Mouse (Mus musculus) C2C12 (cell line): Measurements from ENCODE around the gene Gsk3b. TPM values are rescaled to one million over a fixed set of nuclear protein-coding genes. Genes with fewer than 3 reads are reported as not detected.

Experiments
- H3K27me3 ChIP-seq: one replicate; pipeline ENCODE4 v1.6.1; 2011; ENCODE audit not compliant: control insufficient read depth, insufficient read depth, insufficient read length
- H3K36me3 ChIP-seq: one replicate; pipeline ENCODE4 v1.6.1; 2011; ENCODE audit not compliant: control insufficient read depth, insufficient read depth
- H3K4me3 ChIP-seq: one replicate; pipeline ENCODE4 v1.5.1; 2011; ENCODE audit warnings: mild to moderate bottlenecking, control low read depth; ENCODE audit not compliant: poor library complexity, insufficient read depth, severe bottlenecking
- H3K79me2 ChIP-seq: one replicate; pipeline ENCODE4 v1.6.1; 2011; ENCODE audit not compliant: control insufficient read depth, insufficient read depth
- H3K79me3 ChIP-seq: one replicate; pipeline ENCODE4 v1.6.1; 2011; ENCODE audit warnings: low read depth, control low read depth
- H3ac ChIP-seq: one replicate; pipeline ENCODE3; 2011; ENCODE audit warnings: low read depth; ENCODE audit not compliant: control insufficient read depth, insufficient read length
- CEBPB ChIP-seq: IDR thresholded peaks from one replicate; pipeline ENCODE4 v1.6.1; 2011; ENCODE audit warnings: low read depth, mild to moderate bottlenecking, control low read depth, moderate library complexity
- CTCF ChIP-seq: IDR thresholded peaks from one replicate; pipeline ENCODE4 v1.5.1; 2011; ENCODE audit not compliant: control insufficient read depth, insufficient read depth, insufficient read length
- FOSL1 ChIP-seq: IDR thresholded peaks from one replicate; pipeline ENCODE4 v1.8.0; 2011; ENCODE audit warnings: mild to moderate bottlenecking, low read length; ENCODE audit not compliant: poor library complexity, insufficient read depth, severe bottlenecking
- MAX ChIP-seq: IDR thresholded peaks from one replicate; pipeline ENCODE4 v1.6.1; 2011; ENCODE audit warnings: mild to moderate bottlenecking, control low read depth
- MYOD1 ChIP-seq: IDR thresholded peaks from one replicate; pipeline ENCODE4 v1.6.1; 2011; ENCODE audit warnings: low read depth; ENCODE audit not compliant: control insufficient read depth, insufficient read length
- MYOG ChIP-seq: IDR thresholded peaks from one replicate; pipeline ENCODE4 v1.6.1; 2011; ENCODE audit not compliant: control insufficient read depth, insufficient read length; ENCODE audit errors: extremely low read depth
- USF1 ChIP-seq: IDR thresholded peaks from one replicate; pipeline ENCODE4 v1.6.1; 2011; ENCODE audit warnings: low read depth, mild to moderate bottlenecking, control low read depth, moderate library complexity
- polyA plus RNA-seq: library from polyadenylated mRNA; unstranded; fragments of >200 nt; fragmentation: generic; extraction: Trizol; gene quantifications from one replicate; pipeline ENCODE4 v1.2.1, GENCODE M21; 2012; ENCODE audit warnings: missing spikeins

Gene Gsk3b
- polyA plus RNA-seq, 1 experiment, result 12.3 TPM

DNA sequence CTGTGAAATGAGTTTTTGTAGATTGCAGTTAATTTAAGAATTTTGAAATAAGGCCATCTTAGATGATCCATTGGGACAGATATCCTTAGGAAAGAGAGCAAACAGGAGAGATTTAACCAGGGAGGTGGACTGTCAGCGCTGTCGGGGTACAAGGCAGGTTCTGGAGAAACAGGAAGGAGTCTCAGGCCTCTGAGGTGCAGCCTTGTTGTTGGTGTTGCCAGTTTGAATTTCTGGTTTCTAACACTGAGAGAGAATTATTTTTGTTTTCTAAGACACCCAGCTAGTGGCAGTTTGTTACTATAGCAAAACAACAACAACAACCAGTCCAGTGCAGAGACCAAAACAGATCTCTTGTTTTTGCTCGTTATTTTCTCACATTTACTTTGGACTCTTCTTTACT, 42.2 kb downstream of the Gsk3b start:
- no peak for TF ChIP-seq MYOG
- no peak for TF ChIP-seq CEBPB

GRCm38 (mm10) chr16:38131756-38132155, 43.0 kb downstream of the Gsk3b start:
- H3K4me3 ChIP-seq, result no peak overlapping the region
- H3K27me3 ChIP-seq, result no peaks in the 10 kb centered on the region
- peaks cover 100% of the 10 kb centered on the region for H3K79me2 ChIP-seq
- no peak overlapping the region for H3ac ChIP-seq
- no peak for TF ChIP-seq MYOD1
- TF ChIP-seq MYOG, result no peak
- TF ChIP-seq MAX, result no peak
- no peak for TF ChIP-seq CEBPB
- TF ChIP-seq FOSL1, result no peak
- TF ChIP-seq USF1, result no peak
- no peak for TF ChIP-seq CTCF
- peaks cover 90% of the 10 kb centered on the region for H3K79me3 ChIP-seq
- H3K36me3 ChIP-seq, result peaks cover 6% of the 10 kb centered on the region

More for the DNA sequence above, 42.2 kb downstream of the Gsk3b start:
- no peak overlapping the region for H3ac ChIP-seq
- peaks cover 89% of the 10 kb centered on the region for H3K79me3 ChIP-seq
- H3K27me3 ChIP-seq, result no peaks in the 10 kb centered on the region
- H3K79me2 ChIP-seq, result peaks cover 100% of the 10 kb centered on the region
- H3K36me3 ChIP-seq, result peaks cover 6% of the 10 kb centered on the region
- H3K4me3 ChIP-seq, result no peak overlapping the region

- Histone ChIP-seq H3K36me3 (peaks cover 3% of the 10 kb centered on the region), H3ac (no peak overlapping the region), H3K79me3 (peaks cover 90% of the 10 kb centered on the region), H3K27me3 (no peaks in the 10 kb centered on the region), H3K79me2 (peaks cover 100% of the 10 kb centered on the region), H3K4me3 (no peak overlapping the region)
- no peak for TF ChIP-seq MYOG
- TF ChIP-seq MYOD1, result no peak
- no peak for TF ChIP-seq USF1
- TF ChIP-seq CEBPB, result no peak
- no peak for TF ChIP-seq CTCF
- TF ChIP-seq FOSL1, result no peak
- TF ChIP-seq MAX, result no peak
Measured at GRCm38 (mm10) chr16:38132210-38132609, 43.4 kb downstream of the Gsk3b start.

- peaks cover 87% of the 10 kb centered on the region for H3K79me3 ChIP-seq
- no peaks in the 10 kb centered on the region for H3K27me3 ChIP-seq
- no peaks in the 10 kb centered on the region for H3K36me3 ChIP-seq
- no peak overlapping the region for H3ac ChIP-seq
- no peak overlapping the region for H3K4me3 ChIP-seq
- peaks cover 100% of the 10 kb centered on the region for H3K79me2 ChIP-seq
- TF ChIP-seq MYOG (no peak), CTCF (no peak), MYOD1 (no peak), USF1 (no peak), FOSL1 (no peak), MAX (no peak), CEBPB (no peak)
Measured at GRCm38 (mm10) chr16:38137296-38137695, 48.5 kb downstream of the Gsk3b start.

DNA sequence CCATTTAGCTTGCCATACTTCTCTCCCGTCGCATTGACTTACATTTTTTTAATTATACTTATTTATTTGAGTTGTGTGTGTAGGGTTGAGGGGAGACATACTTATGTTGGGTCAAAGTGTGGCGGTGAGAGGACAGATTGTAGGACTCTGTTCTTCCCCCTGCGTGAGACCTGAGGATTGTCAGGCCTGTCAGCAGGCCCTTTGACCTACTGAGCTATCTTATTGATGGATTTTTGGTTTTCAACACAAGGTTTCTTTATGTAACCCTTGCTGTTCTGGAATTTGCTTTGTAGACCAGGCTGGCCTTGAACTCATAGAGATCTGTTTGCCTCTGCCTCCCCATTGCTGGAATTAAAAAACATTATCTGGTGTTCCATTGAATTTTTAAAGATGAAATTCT, 56.1 kb downstream of the Gsk3b start:
- peaks cover 84% of the 10 kb centered on the region for H3K79me2 ChIP-seq
- H3K27me3 ChIP-seq, result no peaks in the 10 kb centered on the region
- no peak for TF ChIP-seq FOSL1
- TF ChIP-seq CEBPB, result no peak
- no peak for TF ChIP-seq MAX
- TF ChIP-seq CTCF, result no peak
- no peak for TF ChIP-seq MYOG
- no peak for TF ChIP-seq USF1
- TF ChIP-seq MYOD1, result no peak
- no peak overlapping the region for H3K4me3 ChIP-seq
- H3K79me3 ChIP-seq, result peaks cover 56% of the 10 kb centered on the region
- H3ac ChIP-seq, result no peak overlapping the region
- peaks cover 18% of the 10 kb centered on the region for H3K36me3 ChIP-seq

DNA sequence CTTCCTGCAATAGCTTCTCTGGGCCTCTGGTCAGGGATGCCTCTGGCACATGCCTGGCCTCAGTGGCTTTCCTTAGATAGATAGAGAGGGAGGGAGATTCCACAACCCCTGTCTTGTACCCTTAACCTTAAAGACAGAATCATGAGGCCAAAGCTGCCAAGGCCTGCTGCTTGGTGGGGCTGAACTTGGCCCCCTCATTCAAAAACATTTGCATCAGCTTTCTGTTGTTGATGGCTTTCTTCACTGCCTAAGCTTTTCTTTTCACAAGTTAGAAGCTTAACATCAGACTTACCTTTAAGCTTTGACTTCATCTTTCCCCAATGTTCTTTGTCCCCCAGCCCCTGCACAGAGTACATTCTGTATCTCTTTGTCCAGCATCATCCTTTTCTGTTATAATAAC, 61.8 kb downstream of the Gsk3b start:
- Histone ChIP-seq H3K36me3 (peaks cover 15% of the 10 kb centered on the region), H3K4me3 (no peak overlapping the region), H3K27me3 (no peaks in the 10 kb centered on the region), H3K79me2 (peaks cover 84% of the 10 kb centered on the region), H3K79me3 (peaks cover 52% of the 10 kb centered on the region), H3ac (no peak overlapping the region)
- TF ChIP-seq MAX (no peak), FOSL1 (no peak), MYOG (no peak), CTCF (no peak), USF1 (no peak), CEBPB (no peak), MYOD1 (no peak)
